ENCODE assay signal across 16 mouse cellular contexts in the genomic region with DNA sequence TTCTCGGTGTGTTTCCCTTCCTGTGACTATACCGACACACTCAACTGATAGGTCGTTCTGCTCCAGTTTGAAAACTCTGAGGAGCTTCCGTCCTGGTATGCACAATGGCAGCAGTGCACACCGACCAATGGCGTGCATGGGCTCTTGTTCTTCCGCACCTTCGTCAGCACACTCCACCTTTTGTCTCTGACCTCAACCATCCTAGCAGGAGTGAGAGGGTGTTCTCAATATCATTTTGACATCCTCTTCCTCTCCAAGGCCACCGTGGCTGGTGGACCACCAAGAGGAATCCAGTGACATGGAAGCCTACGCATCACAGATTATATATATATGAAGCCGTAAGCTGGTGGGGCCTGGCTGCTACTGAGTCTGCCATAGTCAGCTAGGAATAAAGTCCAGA.
"Had no signal": no experiment of that assay in that cellular context is flagged by ENCODE, and none has a peak within 500 bp of the region (broad histone marks: within the 10 kb centered on the region; RNA-seq: fewer than 3 reads in every experiment).

No protein-coding gene starts in this region.

- H3K4me1 ChIP-seq: neural tube, embryonic 15.5 days; stomach, embryonic 15.5 days had no signal

- H3K9me3 ChIP-seq: neural tube, embryonic 13.5 days; neural tube, embryonic 15.5 days; stomach, embryonic 15.5 days had no signal

- H3K4me3 ChIP-seq: neural tube, embryonic 13.5 days; neural tube, embryonic 15.5 days; stomach, embryonic 15.5 days had no signal

- H3K27me3 ChIP-seq: neural tube, embryonic 13.5 days; neural tube, embryonic 15.5 days; stomach, embryonic 15.5 days had no signal

- H3K27ac ChIP-seq: neural tube, embryonic 13.5 days; neural tube, embryonic 15.5 days; stomach, embryonic 15.5 days; stomach, postnatal 0 days had no signal

- DNase-seq: retina, postnatal 1 day; right cerebral cortex, adult 18-20 months; right cerebral cortex, postnatal 14 days; right cerebral cortex, postnatal 25 days; right cerebral cortex, postnatal 4 days; spleen, adult 18-20 months; thymus, adult 18-20 months; thymus, adult 2 months; thymus, postnatal 14 days; thymus, postnatal 25 days; thymus, postnatal 36 days; thymus, postnatal 4 days had no signal

- H3K36me3 ChIP-seq: neural tube, embryonic 15.5 days; stomach, embryonic 15.5 days had no signal
